Mouse (Mus musculus): ENCODE measurements around the gene Ppara. TPM values are rescaled to one million over a fixed set of nuclear protein-coding genes. Genes with fewer than 3 reads are reported as not detected.

Ppara gene
- polyA plus RNA-seq (2017; shearing (Covaris generic)), result not detected

DNA sequence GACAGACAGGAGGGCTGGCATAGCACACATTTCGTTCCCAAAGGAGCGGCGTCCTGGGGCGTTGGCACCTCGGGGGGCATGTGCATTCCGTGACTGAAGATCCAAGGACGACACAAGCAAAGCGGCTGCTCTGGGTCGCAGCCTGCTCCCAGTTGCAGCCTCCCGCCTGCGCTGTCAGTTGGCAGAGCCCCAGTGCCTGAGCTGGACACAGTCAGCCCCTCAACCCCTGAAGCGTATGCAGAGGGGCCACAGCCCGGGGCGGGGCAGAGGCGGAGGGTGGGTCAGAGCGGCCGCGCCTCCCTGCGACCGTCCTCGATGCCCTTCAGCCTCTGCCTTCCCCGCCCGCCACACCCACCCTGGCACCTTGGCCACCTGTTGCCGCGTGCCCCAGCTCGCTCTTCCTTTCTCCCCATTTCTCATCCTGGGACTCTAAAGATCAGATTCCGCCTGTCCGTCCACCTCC is at the start of gene Ppara:
Gene Ppara, plus strand, starts transcription at position 413 of the 463 bp plus-strand sequence.
- ATAC-seq, result no peak

DNA sequence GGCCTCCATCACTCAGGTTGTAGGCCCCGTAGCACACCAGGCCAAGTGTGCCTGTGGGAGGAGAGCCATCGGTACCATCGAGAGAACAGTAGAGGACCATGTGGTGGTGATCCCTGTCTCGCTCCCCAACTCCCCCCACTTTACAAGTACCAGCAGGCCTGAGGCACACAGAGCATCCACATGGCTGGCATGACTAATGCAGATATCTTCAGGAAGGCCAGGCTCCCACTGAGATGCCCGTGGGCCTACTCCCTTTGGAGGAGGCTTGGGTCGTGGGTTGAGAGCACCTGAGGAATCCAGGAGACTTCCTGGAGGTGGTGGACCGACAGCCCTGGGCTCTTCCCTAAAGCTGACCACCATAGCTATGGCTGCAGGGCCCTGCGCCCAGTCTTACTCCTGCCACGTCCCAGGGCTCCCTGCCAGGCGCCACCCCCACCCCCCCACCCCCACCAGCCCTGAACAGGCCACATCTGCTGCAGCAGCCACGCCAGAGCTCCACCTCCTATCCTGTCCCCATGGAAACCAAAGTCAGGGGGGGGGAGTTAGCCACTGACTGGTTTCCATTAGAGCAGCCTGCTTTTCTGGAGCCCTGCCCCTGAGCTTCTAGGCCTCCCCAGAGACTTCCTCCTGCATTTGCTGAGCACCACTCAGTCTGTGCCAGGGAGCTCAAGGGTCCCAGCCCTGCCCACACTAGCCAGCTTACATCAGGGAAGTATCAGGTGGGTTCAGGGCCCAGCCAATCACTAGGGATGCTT is 48.0 kb upstream of the Ppara start:
- no peak for ATAC-seq

DNA sequence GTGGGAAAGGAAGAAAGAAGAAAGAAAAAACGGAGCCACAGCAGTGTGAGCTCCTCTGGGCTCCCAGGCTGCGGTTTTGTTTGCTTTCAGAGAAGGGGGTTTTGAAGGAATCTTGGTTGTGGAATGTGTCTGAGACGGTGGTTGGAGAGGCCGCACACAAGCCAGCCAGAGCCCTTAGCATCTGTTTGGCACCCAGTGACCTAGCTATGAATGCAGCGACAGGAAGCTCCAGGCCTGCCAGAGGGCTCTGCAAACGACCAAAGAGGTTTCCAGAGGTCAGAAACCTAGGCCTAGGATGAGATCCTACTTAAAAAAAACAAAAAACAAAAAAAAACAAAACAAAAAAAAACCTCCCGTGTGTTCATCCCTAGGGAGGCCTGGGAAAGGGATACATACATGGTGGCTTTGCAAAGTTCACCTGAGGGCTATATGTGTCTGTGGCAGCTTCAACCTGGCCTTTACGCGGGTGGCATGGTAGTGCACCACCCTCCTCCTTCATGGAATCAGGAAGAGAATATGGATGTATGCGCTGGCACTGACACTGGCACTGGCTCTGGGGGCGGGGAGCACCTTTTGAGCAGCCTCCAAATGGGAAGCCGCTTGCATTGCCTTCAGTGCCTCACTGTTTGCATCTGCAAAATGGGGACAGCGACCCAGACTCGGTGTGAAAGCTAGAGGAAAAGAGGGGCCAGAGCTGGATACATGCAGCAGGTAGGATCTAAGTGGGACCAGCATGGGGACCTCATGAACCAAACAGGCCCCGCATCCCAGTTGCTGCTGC is 47.0 kb upstream of the Ppara start:
- ATAC-seq, result no peak

DNA sequence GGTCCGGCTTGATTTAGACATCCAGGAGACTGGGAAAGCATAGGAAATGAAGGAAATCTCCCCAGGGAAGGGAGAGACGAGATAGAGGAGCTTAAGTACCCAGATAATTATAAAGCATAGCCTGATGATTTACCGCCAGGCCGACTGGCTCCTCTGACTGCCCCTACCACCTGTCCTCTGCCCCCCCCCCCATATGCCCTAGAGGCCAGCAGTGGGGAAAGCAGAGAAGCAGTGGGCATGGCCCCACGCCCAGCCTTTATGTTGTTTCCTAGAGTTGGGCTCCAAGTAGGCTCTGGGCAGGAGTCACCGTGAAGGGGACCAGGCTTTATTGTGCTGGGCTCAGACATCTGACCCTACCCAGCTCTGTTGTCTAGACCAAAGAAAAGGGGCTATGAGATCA is 46.0 kb upstream of the Ppara start:
- ATAC-seq, result no peak

DNA sequence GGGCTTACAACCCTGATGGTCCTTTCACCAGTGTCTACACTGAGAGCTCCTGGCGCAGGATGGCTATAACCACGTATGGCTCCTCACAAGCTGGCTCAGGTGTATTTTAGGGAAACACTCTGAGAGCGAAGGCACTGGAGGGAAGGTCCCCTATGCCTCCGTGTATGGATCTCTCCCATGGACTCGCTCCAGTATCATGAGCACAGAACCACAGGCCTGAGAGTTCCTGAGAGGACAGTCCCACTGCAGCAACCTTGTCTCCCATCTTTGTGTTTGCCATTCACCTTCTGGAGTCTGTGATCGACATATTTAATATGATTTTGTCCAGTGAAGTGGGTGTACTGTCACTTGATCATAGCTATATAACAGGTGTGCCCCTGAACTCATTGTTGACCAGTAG is 45.3 kb upstream of the Ppara start:
- ATAC-seq, result no peak

DNA sequence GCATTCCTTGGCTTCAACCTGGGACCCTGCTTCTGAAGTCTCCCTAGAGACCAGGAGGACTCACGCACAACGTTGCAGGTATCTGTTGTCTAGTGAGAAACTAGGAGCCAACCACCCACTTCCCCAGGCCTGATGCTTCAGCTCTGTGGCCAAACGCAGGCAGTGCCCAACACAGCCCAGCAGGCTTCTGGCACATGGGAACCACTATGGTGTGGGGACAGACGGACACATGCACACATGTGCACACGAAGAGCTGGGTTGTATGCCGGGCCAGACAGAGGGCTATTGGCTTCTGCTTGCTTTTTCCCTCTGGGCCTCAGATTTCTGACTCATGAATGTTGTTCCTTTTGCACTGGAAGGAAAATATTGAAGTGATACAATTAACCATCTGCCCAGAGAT is 44.7 kb upstream of the Ppara start:
- no peak for ATAC-seq

DNA sequence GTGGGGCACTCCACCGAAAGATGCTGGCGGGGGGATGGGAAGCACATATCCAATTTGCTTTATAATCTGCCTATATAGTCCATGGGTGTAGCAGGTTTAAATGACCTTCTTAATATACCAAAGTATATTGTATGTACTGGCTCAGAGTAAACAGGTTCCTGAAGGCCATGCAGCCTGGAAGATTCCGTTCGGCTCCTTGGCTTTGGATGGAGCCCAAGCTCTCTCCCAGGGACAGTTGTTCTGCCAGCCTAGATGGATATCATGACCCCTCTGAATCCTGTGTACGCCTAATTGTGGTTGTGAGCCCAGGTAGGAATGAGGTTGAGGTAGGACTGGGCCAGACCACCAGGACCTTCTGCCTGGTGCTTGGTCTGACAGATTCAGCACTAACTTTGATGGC is 43.9 kb upstream of the Ppara start:
- no peak for ATAC-seq

DNA sequence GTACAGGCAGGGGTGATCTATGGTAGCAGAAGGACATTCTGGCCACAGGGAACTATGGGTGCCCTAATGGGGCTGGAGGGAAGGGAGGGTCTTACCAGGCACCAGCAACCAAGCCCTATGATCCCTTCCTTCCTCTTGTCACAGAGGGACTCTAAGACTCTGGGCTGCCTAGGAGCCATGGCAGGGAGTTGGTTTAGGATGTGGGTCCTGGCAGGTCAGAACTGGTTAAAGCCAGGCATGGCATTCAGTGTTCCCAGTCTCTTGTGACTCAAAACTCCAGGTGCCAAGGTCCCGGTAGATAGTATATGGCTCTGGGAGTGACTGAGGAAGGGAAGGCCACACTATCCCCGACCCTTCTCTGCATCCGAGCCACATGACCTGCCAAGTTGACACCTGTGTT is 41.7 kb upstream of the Ppara start:
- no peak for ATAC-seq

DNA sequence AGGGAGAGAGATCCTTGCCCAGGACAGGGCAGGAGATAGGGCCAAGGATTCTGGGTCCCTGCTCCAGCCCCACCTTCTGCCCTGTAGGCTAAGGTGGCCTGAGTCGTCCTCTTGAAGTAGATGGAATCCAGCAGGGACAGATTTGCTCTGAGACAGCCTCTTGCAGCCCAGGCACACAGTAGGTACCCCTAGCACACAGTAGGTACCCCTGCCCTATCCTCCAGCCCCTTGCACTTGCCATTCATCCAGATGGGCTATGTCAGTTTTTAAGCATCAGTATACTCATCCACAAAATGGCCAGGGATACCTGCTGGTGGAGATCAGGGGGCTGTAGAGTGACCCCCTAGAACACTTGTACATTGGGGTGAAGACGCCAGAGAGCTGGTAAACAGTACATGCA is 41.0 kb upstream of the Ppara start:
- no peak for ATAC-seq

DNA sequence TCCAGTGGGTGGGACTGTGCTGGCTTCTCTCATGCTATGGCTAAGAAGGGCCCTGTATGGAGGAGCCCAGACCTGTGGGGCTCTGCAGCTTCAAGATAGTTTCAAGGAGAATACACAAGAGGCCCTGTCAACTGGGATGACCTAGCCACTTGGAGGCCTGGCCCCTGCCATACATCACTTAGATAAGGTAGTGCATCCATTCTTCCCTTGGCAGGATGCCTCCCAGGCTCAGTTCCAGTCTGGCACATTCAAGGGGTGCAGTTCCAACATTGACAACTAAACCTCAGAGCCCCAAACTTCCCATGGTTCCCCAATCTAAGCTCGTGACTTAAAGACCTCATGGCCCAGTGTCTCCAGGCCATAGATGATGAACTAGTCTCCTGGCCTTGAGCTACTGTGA is 40.4 kb upstream of the Ppara start:
- no peak for ATAC-seq

DNA sequence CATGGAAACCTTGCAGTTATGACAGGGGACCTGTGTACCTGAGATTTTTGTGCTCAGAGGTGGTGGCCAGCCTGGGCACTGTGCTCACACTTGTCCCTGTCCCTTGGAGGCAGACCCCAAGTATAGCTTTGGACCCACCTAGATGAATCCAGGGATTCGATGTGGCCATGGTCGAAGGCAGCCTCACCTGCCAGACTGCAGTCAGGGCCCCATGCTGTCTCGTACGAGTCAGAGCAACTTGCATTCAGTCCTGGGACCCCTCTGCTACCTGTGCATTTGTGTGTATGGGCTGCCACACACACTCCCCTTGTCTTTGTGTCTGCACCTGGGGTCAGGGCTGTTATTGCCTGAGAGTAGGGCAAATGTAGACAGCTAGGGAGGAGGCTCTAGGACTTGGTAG is 39.5 kb upstream of the Ppara start:
- ATAC-seq, result no peak

DNA sequence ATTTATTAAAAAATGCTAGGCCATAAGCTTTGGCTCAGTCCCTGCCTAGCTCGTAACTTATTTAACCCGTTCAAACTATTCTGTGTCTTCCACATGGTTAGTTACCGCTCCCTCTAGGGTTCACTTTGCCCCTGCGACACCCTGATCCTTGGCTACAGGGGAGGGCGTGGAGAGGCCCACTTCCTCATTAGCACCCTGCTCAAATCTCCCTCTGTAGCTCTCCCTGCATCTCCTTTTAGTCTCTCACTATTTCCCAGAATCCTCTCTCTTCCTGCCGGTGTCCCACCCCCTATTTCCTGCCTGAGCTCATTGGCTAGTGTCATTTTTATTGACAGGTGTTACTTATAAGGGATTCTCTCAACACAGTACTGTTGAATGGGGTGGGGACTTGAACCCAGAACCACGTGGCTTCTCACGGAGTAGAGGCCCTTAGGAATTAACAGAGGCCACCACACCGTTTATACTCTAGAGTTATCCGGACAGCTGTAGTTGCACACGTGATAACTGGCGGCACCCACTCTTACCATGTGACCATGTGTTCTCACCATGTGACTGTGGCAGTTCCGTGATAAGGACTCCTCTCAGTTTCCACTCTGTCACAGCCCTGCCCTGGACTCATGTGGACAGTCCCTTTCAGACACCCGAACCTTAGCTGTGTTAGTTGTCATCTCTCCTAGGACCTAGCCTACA is 36.3 kb upstream of the Ppara start:
- ATAC-seq, result no peak

DNA sequence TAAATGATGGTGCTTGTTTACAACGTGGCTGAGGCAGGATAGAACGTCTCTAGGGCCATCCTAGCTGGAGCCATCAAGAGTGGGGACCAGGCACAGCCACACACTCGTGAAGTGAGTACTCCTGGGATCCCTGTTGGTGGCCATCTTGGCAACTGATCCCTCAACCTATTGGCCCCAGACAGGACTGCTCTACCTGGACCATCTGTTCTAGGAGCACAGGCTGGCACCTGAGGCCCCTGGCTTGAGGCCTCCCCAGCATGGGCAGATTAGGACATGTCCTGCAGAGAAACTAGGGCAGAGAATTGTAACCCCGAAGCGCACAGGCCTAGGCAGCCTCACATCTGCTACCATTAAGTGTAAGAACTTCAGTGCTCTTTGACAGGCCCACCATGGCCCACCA is 35.3 kb upstream of the Ppara start:
- no peak for ATAC-seq

DNA sequence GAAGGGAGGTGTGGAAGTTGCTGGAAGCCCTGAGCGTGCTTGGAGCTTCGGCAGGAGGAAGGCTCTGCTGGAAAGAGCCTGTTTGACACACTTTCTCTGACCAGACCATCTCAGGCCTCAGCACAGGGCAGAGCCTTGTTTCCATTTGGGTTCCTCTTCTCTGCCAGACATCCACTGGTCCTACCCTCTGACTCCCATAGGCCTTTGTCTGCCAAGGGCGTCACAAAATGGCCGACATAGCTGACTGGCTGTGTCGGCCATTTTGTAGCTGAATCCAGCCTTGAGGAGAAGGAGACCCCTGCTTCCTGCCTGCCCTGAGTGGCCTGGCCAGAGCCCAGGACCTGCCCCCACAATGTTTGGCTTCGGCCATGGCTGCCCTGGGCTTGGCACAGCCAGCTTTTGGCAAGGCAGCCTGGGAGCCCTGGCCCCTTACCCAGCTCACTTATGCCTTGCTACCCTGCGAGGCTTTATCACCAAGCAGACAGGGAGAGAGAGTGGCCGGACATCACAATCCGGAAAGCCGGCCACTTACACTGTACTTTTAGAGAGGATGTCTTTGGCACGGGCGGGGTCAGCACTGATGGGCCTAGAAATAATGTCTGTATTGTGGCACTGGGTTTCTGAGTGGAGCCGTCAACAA is 34.8 kb upstream of the Ppara start:
- ATAC-seq, result no peak

DNA sequence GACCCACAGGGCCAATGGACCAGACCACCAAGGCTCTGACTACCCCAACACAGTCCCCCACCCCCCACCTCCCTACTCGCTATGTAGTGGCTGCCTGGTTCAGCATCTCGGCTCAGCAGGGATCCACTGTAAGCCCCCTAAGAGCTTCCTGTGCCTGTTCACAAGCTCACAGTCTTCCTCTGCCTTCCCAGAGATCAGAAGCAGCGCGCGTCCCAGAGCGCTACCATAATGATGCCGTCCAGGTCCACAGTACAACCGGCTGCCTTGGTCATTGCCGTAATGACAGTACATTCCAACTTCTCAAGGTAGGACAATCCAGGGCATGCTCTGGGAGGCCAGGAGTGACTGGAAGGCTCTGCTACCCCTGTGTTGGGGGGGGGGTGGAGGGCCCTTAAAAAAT is 34.1 kb upstream of the Ppara start:
- no peak for ATAC-seq

DNA sequence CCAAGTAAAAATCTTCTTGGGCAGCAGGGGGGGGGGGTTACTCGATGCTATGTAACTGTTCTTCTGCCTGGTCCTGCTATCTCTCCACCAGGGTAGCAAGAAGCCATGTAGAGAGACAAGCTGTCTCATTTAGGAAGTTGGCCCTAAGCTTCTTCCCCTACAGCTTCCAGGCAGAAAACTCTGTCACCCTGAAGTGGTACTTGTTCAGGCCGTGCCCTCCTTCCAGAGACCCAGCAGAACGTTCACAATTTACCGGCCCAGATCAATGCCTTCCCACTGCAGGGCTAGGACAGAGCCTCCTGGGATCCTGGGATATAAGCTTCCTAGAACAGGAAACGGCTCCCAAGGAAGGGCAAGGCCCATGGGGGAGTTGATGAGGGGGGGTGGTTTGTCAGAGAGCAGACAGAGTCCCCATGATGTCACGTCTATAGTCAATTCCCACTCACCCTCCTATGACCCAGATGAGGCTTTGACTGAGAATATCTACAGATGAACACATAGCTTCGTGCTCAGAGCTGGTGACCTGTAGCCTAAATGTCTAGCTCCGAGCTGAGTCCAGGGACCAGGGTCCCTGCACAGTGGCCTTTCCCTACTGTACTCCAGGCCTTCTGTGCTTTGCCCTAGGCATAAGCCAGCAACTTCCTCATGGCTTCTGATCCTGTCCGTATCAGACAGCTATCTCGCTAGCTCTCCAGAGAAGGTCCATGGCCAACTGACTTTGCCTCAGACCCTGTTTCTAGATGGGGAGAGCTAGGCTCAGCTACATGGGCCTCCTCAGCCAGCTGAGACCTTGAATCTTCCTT is 33.5 kb upstream of the Ppara start:
- ATAC-seq, result no peak

DNA sequence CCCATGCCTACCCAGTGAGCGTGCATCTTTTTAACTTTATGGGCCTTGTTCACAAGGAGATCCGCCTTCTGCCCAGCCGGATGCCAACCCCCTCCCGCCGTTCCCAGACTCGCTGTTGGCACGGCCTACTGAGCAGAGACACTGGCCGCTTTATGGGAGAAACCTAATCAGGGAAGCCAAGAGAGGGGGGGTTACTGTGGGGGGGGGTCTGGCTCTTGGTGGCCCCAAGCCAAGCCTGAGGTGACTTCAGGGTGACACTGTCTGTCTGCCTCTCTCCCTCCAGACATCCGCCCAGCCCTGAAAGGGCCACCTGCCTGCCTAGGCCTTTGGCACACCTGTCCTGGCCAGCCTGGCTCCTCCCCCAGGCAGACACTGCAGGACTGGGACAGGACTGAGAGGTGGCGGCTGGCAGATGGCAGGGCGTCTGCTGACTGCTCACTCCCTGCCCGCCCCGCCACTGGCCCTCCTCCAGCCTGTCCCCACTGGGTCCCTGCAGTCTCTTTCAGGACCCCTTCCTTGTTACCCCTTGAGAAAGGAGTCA is 32.3 kb upstream of the Ppara start:
- ATAC-seq, result no peak

DNA sequence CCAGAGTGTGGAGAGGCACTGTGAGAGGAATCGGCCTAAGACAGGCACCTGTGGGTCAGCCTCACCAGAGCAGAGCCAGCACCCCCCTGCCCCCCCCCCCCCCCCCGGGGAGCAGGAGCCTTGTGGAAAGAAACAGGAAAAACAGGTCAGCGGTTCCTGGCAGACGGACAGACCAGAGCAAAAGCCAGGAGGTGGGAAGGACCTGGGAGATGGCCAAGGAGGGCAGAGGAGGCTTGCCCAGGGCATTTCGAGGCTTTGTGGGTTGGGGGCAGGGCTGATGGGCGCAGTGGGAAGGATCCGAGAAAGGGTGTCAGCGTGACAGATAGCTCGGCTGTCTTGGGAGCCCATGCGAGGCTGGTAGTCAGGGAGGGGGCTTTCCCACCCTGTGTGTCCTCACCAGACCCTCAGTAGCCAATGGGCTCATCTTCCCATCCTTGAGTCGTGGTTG is 31.6 kb upstream of the Ppara start:
- ATAC-seq, result no peak

DNA sequence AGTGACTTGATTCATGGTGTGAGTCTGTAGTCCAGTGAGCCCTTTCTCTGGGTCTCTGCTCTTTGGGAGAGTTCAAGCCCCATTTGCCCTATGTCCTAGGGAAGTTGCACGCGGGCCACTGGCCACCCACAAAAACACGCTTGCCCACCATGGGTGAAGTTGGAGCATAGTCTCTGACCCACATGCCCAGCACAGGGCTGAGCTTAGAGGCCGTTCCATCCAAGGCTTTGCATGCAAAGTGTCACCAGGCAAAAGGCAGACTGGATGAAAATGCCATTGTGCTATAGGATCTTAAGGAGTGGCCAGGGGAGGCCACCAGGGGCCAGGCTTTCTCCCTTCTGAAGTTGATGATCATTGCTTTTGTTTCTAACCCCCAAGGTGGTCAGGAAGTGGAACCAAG is 30.9 kb upstream of the Ppara start:
- no peak for ATAC-seq

DNA sequence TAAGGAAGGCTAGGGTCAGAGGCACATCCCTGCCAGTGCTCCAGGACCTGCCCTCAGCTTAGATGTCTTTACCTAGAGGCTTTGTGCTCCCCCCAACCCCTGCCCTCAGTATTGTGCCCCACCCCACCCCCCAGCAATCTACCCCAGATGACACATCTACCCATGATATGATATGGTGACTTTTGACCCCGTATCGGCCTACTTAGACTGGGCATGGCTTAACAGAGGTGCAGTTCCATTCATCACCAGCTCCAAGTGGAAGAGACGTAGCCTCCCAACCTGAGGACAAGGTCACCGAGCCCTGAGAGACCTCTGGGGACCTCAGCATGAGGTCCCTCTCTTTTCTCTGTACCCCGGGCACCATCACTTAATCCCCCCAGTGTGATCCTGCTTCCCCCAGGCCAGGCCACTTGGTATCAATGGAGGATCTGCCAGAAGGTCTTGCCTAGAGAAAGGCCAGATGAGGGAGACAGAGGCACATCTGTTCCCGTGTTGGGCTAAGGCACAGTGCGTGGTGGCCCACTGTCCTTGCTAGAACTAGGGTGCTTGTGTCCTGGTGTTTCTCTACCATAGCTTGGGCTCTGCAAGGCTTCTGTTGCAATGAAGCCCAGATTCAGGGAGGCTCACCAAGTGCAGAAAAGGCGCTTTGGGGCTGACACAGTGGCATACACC is 30.3 kb upstream of the Ppara start:
- no peak for ATAC-seq

DNA sequence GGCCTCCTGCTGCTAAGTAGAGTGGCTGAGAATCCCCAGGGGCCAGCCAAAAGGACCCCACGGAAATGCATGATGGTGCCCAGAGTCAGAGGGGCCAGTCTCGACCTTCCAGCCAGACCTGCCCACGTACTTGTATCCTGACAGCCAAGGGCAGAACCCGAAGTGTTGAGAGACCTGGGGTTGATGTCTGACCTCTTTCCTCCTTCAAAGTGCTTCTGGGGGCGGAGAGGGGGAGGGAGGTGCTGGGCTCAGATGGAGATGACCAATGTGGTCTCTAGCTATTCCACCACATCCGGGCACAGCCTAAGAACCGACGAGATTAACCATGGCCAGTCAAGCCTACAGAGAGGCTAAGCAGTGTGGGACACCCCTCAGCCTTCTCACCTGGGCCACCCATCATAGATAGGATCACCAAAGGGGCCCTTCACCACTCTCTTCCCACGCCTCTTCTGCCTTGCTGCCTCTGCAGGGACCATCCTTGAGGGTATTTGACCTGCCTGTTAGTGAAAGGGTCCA is 29.7 kb upstream of the Ppara start:
- no peak for ATAC-seq

Measured in inflammation-experienced regulatory T-cells, adult 6 months (primary cell).